Mouse (Mus musculus) right cerebral cortex, adult 2 months (tissue): ENCODE results near the gene Cryge.
"Not testable (repeated sequence)": the region's sequence is repeated elsewhere in the genome, so short reads cannot be mapped to it uniquely, and the experiment has no call there.

Source experiments
- DNase-seq, 2 experiments: peaks; one replicate each; pipeline ENCODE4 v3.0.0; 2021 to 2022; ENCODE audit warnings: low spot score in 2 of 2

Gene Cryge

DNA sequence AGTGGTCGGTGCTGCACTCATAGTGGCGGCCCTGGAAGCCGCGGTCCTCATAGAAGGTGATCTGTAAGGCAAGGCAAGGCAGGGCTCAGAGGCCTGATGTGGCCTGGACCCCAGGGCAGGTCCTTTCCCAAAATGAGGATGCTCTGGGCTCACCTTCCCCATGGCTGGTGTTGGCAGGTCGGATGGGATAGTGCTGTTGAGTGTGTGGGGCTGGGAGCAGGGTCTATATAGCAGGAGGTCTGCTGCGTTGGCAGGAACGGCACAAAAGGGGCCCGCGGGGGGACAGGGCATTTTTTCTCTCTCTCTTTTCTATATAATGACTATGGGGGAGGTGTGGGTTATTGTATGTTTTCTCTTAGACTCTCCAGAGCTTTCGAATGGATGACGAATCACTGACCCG, at the start of gene Cryge:
TSS of gene Cryge (minus strand) at position 198 of the 400 bp plus-strand sequence.
- DNase-seq, result not testable (repeated sequence)

GRCm38 (mm10) chr1:65096953-65097352, 46.0 kb upstream of the Cryge start:
- DNase-seq, result no peak

GRCm38 (mm10) chr1:65091566-65091965, 40.6 kb upstream of the Cryge start:
- DNase-seq, result no peak

DNA sequence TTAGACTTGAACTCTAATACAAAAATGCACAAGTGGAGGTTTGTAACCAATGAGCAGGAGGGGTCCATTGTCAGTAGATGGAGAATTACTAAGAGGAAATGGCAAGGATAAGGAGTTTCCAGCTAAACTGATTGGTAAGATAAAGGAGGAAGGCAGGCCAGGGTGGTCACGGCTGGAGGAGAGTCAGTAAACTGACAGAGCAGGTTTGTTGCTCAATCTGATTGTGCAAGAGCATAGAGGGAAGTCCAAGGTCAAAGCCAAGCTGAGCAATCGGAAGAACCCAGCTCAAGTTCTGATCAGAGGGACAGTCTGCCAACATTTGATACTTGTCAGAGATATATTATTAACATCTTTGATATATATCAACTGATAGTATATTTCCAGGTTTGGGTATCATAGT, 39.4 kb upstream of the Cryge start:
- no peak for DNase-seq

DNA sequence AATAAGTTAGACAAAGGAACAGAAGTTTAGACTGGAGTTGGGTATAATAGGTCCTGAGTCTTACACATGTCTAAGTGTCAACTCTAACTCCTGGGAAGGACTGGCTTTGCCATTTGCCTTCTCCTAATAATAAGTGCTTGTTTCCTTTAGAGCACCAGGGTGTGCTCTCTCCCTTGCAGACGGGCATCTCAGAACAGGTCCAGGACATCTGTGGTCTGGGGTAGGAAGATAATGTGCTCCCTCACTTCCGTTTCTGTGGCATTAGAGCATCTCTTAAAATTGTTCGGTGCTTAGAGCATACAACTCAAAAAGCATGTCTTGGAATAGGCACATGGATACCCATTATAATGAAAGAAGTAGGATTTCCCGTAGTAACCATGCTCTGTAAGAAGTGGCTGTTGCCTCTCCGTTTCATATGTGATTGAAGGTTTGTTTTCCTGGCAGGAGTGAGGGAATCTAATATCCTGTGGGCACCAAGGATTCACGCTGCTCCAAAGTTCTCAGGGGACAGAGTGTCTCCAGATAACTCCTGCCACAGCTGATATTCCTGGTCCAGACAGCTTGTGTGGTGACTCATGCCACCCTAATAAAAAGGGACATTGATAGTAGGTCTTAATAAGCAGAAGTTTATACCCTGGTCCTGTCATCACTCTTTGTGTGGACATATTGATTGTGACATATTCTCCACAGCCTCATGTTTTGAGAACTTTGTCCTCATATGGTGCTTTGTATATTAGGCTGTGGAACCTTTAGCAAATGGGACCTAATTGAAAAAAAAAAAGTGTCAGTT, 37.8 kb upstream of the Cryge start:
- no peak for DNase-seq

DNA sequence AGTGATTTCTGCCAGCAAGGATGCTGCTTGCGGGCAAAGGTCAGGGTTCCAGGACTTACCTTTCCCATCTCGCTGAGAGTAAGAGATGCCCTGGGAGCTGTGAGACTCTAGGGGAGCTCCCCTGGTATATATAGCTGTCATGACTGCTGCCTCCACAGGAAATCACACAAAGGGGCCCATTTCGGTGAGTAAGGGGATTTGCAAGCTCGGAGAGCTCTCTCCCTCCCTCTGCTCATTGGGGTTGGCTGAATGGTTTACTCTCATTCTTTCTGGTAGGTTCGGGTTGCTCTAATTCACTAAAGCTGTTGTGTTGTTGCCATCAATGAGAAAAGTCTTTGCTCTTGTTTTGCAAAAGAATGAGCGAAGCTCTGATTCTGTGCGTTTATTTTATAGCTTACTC, 31.2 kb upstream of the Cryge start, which contains the start of gene Crygb:
TSS of gene Crygb (minus strand) at position 101 of the 400 bp plus-strand sequence.
- DNase-seq, result no peak

DNA sequence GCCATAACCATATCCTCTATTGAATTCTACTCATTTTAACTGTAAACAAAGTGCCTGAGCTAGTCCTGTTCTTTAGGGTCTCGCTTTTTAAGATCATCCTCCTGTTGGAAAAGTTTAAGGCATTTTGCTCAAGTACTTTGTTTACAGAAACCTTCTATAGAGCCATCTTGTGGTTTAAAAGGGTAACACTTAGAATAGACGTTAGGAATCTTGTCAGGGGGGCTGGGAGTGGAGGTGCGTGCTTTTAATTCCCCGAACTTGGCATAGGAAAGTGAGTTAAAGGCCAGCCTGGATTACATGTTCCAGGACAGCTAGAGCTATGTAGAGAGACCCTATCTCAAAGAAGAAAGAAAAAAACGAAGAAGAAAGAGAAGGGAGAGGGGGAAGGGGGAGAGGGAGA, 24.7 kb upstream of the Cryge start:
- no peak for DNase-seq

DNA sequence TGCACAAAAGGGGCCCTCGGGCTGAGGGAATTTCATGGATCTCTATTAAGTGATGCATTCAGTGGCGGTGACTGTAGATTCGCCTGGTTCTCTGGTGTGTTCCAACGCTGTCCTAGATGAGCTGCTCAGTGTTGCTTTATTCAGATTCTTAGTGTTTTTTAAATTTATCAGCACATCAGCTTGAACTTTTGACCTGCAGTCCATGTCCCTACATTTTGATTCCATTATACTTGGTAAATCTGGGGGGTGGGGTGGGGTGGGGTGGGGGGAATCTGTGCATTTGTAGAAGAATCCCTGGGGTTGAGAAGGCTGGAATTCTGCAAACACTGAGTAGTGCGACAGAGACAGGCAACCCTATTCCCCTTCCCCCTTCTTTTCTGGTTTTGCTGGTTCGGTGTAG, 22.6 kb upstream of the Cryge start, which contains the start of gene Crygc:
TSS of gene Crygc (minus strand) at position 101 of the 400 bp plus-strand sequence.
- no peak for DNase-seq

GRCm38 (mm10) chr1:65067842-65068241, 16.9 kb upstream of the Cryge start:
- DNase-seq, result no peak

GRCm38 (mm10) chr1:65064201-65064600, 13.3 kb upstream of the Cryge start:
- DNase-seq, result no peak

DNA sequence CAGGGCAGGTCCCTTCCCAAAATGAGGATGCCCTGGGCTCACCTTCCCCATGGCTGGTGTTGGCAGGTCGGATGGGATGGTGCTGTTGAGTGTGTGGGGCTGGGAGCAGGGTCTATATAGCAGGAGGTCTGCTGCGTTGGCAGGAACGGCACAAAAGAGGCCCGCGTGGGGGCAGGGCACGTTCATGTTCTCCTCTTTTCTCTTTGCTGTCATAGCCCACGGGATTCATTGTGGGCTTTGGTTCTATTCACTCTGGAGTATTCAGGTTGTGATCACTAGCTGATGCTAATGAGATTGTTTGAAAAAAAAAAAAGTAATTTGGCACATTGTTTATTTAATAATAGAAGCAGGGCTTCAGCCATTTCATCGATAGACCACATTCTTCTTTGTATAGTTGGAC, 12.4 kb upstream of the Cryge start, which contains the start of gene Crygd:
TSS of gene Crygd (minus strand) at position 101 of the 400 bp plus-strand sequence.
- DNase-seq, result no peak

- no peak for DNase-seq
Observed at GRCm38 (mm10) chr1:65052140-65052539, 1.2 kb upstream of the Cryge start.

DNA sequence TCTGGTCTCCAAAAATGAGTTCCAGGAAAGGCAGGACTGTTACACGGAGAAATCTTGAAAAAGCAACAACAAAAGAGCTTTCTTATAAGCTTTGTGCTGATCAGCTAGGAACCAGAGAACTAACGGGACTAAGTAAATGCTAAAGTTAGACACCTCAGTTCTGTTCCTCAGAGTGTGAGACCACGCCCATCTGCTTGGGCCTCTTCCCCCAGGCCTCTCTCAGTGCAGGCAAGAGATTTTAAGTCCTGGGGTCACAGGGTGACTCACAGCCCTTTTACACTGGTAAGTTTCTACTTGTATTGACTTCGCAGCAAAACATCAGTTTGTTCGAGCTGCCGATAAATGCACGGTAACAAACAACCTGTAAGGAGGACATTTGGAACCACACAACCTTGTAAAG, 747 bp upstream of the Cryge start:
- no peak for DNase-seq

GRCm38 (mm10) chr1:65048781-65049180, 2.2 kb downstream of the Cryge start:
- DNase-seq, result peak; percentile 20 to 35

- peak; percentile 45 to 50 for DNase-seq
Observed at GRCm38 (mm10) chr1:65046401-65047109, 4.4 kb downstream of the Cryge start.

GRCm38 (mm10) chr1:65043433-65043832, 7.5 kb downstream of the Cryge start:
- DNase-seq, result no peak

DNA sequence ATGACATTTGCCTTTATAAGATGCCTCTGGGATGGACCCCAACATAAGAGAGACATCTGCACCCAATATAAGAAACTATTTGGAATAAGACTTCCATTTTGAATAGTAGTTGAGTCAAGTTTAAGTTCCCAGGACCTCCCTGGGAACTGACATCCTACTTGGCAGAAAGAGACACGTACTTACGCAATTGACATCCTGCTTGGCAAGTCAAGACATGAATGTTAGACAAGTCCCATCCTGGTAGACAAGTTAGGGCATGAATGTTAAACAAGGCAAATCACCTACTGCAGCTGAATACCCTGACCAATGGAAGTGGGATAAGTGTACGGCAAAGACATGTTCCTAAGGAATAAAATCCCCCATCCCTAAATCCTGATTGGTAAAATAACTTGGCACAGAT, 9.1 kb downstream of the Cryge start:
- no peak for DNase-seq

DNA sequence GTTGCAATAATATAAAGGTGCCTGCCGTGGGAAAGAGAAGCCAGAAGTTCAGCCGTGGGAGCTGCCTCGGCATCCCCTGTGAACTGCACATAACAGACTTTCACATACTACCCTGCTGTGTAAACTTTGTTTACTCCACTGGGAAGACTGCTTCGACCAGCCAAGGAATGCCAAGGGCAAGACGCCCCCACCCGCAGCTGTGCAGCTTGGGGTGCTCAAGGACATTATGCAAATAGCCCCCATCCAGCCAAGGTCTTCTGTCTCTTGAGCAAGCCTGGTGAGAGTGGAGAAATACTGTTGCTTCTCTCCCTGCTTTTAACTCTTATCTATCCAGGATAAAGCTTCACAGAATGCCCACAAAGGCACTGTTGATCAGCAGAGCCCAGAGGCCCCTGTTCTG, 10.1 kb downstream of the Cryge start:
- no peak for DNase-seq

DNA sequence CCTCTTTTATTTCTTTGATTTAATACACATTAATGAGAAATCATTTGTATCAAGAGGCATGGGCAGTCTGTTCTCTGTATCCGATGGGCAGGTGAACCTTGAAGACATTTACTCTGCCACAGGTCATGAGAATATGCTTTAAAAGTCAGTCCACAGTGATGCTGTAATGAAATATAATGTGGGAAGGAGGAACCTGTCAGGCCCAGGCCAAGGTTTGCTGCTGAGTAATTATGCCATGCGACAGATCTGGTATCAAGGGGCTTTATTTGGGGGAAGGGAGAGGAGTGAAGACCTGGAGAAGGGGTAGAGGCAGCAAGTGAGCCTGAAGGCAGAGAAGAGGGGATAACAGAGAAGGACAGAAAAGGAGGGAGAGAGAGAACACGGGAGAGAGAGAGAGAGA, 11.3 kb downstream of the Cryge start:
- DNase-seq, result no peak

GRCm38 (mm10) chr1:65037542-65037941, 13.4 kb downstream of the Cryge start:
- DNase-seq, result no peak

DNA sequence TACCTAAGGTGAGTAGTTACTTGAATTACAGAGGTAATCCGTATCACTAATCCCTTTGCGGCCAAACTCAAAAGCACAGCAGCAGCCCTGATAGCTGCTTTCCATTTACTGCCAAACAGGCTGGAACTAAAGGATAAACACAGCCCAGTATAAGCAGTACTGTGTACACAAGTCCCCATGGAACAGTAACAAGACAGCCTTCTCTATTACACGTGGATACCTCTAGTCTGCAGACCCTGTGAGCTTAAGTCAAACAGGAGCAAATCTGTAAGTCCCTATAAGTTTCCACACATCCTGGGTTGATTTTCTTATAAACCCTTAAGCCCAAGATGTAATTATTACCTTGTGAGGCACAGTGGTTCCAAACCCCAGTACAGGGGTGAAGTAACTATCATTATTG, 15.4 kb downstream of the Cryge start:
- DNase-seq, result no peak

GRCm38 (mm10) chr1:65032641-65033040, 18.3 kb downstream of the Cryge start, which contains the start of gene Akr1cl:
Gene Akr1cl (minus strand): TSS chr1:65032759.
- no peak for DNase-seq

GRCm38 (mm10) chr1:65028206-65028605, 22.7 kb downstream of the Cryge start:
- DNase-seq, result no peak
